Mouse (Mus musculus): ENCODE data around the gene Fut1.

DNA sequence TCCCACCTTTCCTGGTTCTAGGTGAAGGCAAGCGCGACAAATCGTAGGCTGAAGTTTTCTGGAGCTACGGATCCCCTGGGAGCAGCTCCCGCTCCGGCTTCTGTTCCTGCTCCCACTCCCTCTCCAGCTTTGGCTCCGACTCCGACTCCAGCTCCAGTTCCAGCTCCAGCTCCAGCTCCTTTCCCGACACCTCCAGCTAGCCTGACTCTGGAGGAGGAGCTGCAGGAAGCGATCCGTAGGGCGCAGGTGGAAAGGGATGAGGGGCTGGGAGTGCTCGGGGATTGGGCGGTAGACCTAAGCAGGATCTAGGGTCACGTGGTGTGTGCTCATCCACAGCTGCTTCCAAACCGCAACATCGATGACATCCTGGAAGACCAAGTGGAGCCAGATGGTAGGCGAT is 27.1 kb downstream of the Fut1 start:
- no peak for TF ChIP-seq CTCF (IDR thresholded peaks at IDR 0.05; ENCODE audit: borderline replicate concordance, control insufficient read depth, extremely low read depth, insufficient read depth, low read length, poor library complexity)
- TF ChIP-seq POLR2A (IDR thresholded peaks at IDR 0.05; ENCODE audit: control insufficient read depth, extremely low read depth, insufficient read depth, low read length, poor library complexity): no peak
